Mouse (Mus musculus) myocyte (in vitro differentiated cells): ENCODE results near the gene Prcd.

Experiments
- CEBPB ChIP-seq: IDR thresholded peaks from 2 replicates; pipeline ENCODE4 v1.6.1; 2011; ENCODE audit warnings: mild to moderate bottlenecking, moderate library complexity; ENCODE audit not compliant: poor library complexity, insufficient read depth, severe bottlenecking
- E2F4 ChIP-seq: IDR thresholded peaks from one replicate; pipeline ENCODE4 v1.6.1; 2011; ENCODE audit warnings: mild to moderate bottlenecking, control low read depth, moderate library complexity; ENCODE audit not compliant: insufficient read depth
- MYOG ChIP-seq, 3 experiments: IDR thresholded peaks; one replicate each; pipeline ENCODE4 v1.6.1; 2011; ENCODE audit warnings: control low read depth in 2 of 3, low read depth in 2 of 3, mild to moderate bottlenecking in 2 of 3; ENCODE audit not compliant: insufficient read length in 2 of 3, control insufficient read depth in 1 of 3, insufficient read depth in 1 of 3
- POLR2A ChIP-seq: IDR thresholded peaks from one replicate; pipeline ENCODE4 v1.6.1; 2011; ENCODE audit warnings: low read depth, mild to moderate bottlenecking, control low read depth, moderate library complexity; ENCODE audit not compliant: insufficient read length
- POLR2AphosphoS2 ChIP-seq: IDR thresholded peaks from one replicate; pipeline ENCODE4 v1.6.1; 2011; ENCODE audit warnings: low read depth, control low read depth; ENCODE audit not compliant: insufficient read length
- TCF12 ChIP-seq: IDR thresholded peaks from one replicate; pipeline ENCODE4 v1.6.1; 2011; ENCODE audit warnings: mild to moderate bottlenecking, control low read depth; ENCODE audit not compliant: poor library complexity, insufficient read depth, severe bottlenecking
- TCF3 ChIP-seq: IDR thresholded peaks from one replicate; pipeline ENCODE4 v1.6.1; 2011; ENCODE audit warnings: low read depth, control low read depth; ENCODE audit not compliant: insufficient read length
- USF1 ChIP-seq: IDR thresholded peaks from one replicate; pipeline ENCODE4 v1.6.1; 2011; ENCODE audit warnings: low read depth, mild to moderate bottlenecking, control low read depth, moderate library complexity

DNA sequence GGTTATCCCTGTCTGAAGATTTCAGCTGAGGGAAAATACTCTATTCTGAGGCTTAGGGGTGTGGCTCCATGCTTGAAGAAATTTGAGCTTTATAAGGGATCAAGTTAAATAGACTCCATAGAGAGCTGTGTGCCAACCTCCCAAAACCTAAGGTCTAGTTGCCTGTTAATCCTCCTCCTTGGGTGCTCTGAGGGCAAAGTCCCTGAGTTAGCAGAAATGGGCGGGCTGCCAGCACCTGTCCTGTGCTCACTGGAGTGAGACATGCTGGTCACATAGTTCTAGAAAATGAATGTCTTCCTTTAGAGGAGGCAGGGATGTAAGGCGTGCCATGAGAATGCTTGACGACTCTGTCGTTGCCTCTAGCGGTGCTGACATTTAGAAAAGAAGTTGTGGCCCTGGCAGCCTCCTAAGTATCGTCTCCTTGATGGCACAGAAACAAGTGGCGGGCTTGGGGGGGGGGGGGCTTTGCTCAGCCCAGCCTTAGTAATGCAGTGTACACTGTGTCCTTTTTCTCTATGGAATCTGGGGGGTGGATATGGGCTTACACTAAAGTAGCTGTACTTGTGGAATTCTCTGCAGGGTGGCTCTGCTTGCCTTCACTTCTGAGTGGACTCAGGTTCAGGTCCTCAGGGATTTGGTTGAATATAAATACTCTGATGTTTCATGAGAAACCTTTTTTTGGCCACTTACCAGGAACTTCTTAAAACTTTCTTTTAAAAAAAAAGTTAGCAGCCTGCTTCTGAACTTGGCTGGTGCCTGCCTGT, 21.5 kb downstream of the Prcd start:
- TF ChIP-seq POLR2A, result no peak
- TF ChIP-seq CEBPB, result no peak
- TF ChIP-seq TCF12, result no peak
- no peak for TF ChIP-seq POLR2AphosphoS2
- no peak for TF ChIP-seq USF1
- no peak for TF ChIP-seq E2F4
- TF ChIP-seq TCF3, result no peak
- TF ChIP-seq MYOG (IDR thresholded peaks at IDR 0.05; ENCODE audit: control insufficient read depth in 1 of 3, insufficient read depth in 1 of 3, insufficient read length in 2 of 3, low read depth in 2 of 3), result peak in 1 of 3 experiments; percentile 23
